Mouse (Mus musculus) heart, adult 2 months (tissue): ENCODE data around the gene Mlkl.

ENCODE experiments used
- CTCF ChIP-seq: fragments of 200-600 bp; IDR thresholded peaks from 2 replicates; pipeline ENCODE4 v1.8.1; 2022; ENCODE audit warnings: antibody characterized with exemption, mild to moderate bottlenecking, moderate library complexity
- POLR2A ChIP-seq: fragments of 200-500 bp; IDR thresholded peaks from 2 replicates; pipeline ENCODE4 v1.6.1; 2011; ENCODE audit warnings: mild to moderate bottlenecking, low read depth, low read length, control low read depth; ENCODE audit not compliant: insufficient read depth

DNA sequence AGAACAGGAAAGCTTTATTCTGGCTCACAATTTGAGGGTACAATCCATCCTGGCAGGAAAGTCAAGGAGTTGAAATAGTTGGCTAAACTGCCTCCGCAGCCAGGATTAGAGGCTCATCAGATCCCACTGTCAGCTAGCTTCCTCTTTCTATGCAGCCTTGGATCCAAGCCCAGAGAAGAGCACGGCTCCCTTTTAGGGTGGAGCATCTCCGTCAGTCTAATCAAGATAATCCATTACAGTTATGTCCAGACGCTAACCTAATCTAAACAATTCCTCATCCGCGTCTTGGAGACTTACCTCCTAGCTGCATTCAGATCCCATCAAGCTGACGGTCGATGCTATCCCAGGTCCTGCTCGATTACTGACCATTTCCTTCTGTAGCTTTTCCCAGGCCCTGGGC, 47.9 kb upstream of the Mlkl start:
- TF ChIP-seq POLR2A = no peak
- TF ChIP-seq CTCF = no peak
